Comparison of ENCODE assay signal across 18 mouse cellular contexts in genomic region chr3:55214413-55214812, GRCm38 (mm10). TPM values are rescaled to one million over a fixed set of nuclear protein-coding genes. Genes with fewer than 3 reads are reported as not detected.
DNase-seq lines count a peak whose midpoint lies in the region; ATAC-seq lines count a peak whose summit lies in the region.
"Had no signal": no experiment of that assay in that cellular context is flagged by ENCODE, and none has a peak within 500 bp of the region (broad histone marks: within the 10 kb centered on the region; RNA-seq: fewer than 3 reads in every experiment).

No protein-coding gene starts in this region.

- ATAC-seq in heart, embryonic 16.5 days (replicated peaks; ENCODE audit: extremely low read depth, insufficient read depth, low FRiP score) = no peak
- peak; percentile 30; the same call in 1 of the 2 replicates for ATAC-seq in hindbrain, embryonic 15.5 days (ENCODE audit: low FRiP score, low read depth)
- ATAC-seq in megakaryocyte, adult 5-6 weeks (ENCODE audit: poor library complexity, severe bottlenecking) = no peak
- ATAC-seq: CD4-positive, CD25-positive, alpha-beta regulatory T cell, adult 4 months; intestine, embryonic 16.5 days had no signal

- H3K4me2 ChIP-seq in heart, embryonic 16.5 days (ENCODE audit: low read depth, low read length) = no peak overlapping the region
- H3K4me2 ChIP-seq in hindbrain, embryonic 15.5 days = no peak overlapping the region

- no peak for DNase-seq in heart, postnatal 10 days
- peak; percentile 34 for DNase-seq in retina, postnatal 1 day
- no peak for DNase-seq in retina, embryonic 14.5 days (ENCODE audit: low spot score)
- DNase-seq in T-cell, adult 2 months (ENCODE audit: low spot score) = no peak
- DNase-seq in left cerebral cortex, adult 8-10 months (ENCODE audit: low spot score in 2 of 2) = no peak
- DNase-seq: adrenal gland, postnatal 14 days; cerebellum, adult 11-12 months; lung, adult 18-20 months; thymus, postnatal 4 days had no signal

- H3K4me1 ChIP-seq in heart, embryonic 16.5 days (ENCODE audit: control insufficient read depth, insufficient read depth, low read length) = no peaks in the 10 kb centered on the region
- peaks cover 6% of the 10 kb centered on the region; the same call in 1 of the 2 replicates for H3K4me1 ChIP-seq in hindbrain, embryonic 15.5 days (replicated peaks)
- H3K4me1 ChIP-seq: heart, embryonic 10.5 days had no signal

- H3K27me3 ChIP-seq in heart, embryonic 16.5 days (ENCODE audit: control insufficient read depth, insufficient read depth, low read length) = no peaks in the 10 kb centered on the region
- H3K27me3 ChIP-seq in hindbrain, embryonic 15.5 days = no peaks in the 10 kb centered on the region

- no peak overlapping the region for H3K9ac ChIP-seq in heart, embryonic 16.5 days (ENCODE audit: low read length)
- H3K9ac ChIP-seq in hindbrain, embryonic 15.5 days = no peak overlapping the region

- peak overlapping the region; percentile 49; the same call in 1 of the 2 replicates for H3K27ac ChIP-seq in heart, embryonic 16.5 days (ENCODE audit: low read length)
- H3K27ac ChIP-seq in hindbrain, embryonic 15.5 days (replicated peaks) = peak overlapping the region; percentile 27; the same call in 1 of the 2 replicates
- H3K27ac ChIP-seq: heart, embryonic 10.5 days had no signal

- WGBS in heart, embryonic 16.5 days = 67% methylated on average over 6 of the region's 6 CpGs
- 47% methylated on average over 6 of the region's 6 CpGs for WGBS in hindbrain, embryonic 15.5 days

- no peaks in the 10 kb centered on the region for H3K9me3 ChIP-seq in heart, embryonic 16.5 days (replicated peaks; ENCODE audit: control insufficient read depth, low read length)
- no peaks in the 10 kb centered on the region for H3K9me3 ChIP-seq in hindbrain, embryonic 15.5 days
- H3K9me3 ChIP-seq: heart, embryonic 10.5 days had no signal

- no peaks in the 10 kb centered on the region for H3K36me3 ChIP-seq in heart, embryonic 16.5 days (ENCODE audit: control insufficient read depth, insufficient read depth)
- H3K36me3 ChIP-seq in hindbrain, embryonic 15.5 days = no peaks in the 10 kb centered on the region
- H3K36me3 ChIP-seq: heart, embryonic 10.5 days had no signal

- no peak overlapping the region for H3K4me3 ChIP-seq in heart, embryonic 16.5 days (ENCODE audit: low read length)
- H3K4me3 ChIP-seq in hindbrain, embryonic 15.5 days = no peak overlapping the region
- H3K4me3 ChIP-seq: heart, embryonic 10.5 days had no signal

- intact Hi-C loops in heart, postnatal 10 days (cut with DNase I) = no loop called here

RNA-seq across cellular contexts. Expression of gene Dclk1, which starts 27.8 kb away (rescaled TPM):
- polyA plus RNA-seq in heart, embryonic 16.5 days (2015; fragmentation: Nextera tagmentation; extraction: Ambion mirVana) = 5.4 and 10.9 TPM in 2 replicates
- total RNA-seq in heart, postnatal 10 days (2021) = 10 to 100 TPM; 11.9 to 13.0 TPM
- polyA plus RNA-seq in hindbrain, embryonic 15.5 days (2015; fragmentation: Nextera tagmentation; extraction: Ambion mirVana) = 246 and 266 TPM in 2 replicates
- 100 to 1,000 TPM; 716 to 851 (median 782) TPM for total RNA-seq in left cerebral cortex, adult 8-10 months (2022)
- total RNA-seq in megakaryocyte, adult 5-6 weeks (2015) = not detected in 2 replicates
- not detected in 2 replicates for total RNA-seq in megakaryocyte, adult 5-6 weeks (2017)

RNA-seq across cellular contexts. Expression of gene Sohlh2, which starts 32.6 kb away (rescaled TPM):
- polyA plus RNA-seq in heart, embryonic 16.5 days (2015; fragmentation: Nextera tagmentation; extraction: Ambion mirVana) = 0.09 TPM in 1 of 2 replicates, not detected in the other
- total RNA-seq in heart, postnatal 10 days (2021) = not detected
- polyA plus RNA-seq in hindbrain, embryonic 15.5 days (2015; fragmentation: Nextera tagmentation; extraction: Ambion mirVana) = 0.10 and 0.12 TPM in 2 replicates
- total RNA-seq in left cerebral cortex, adult 8-10 months (2022) = not detected
- not detected in 2 replicates for total RNA-seq in megakaryocyte, adult 5-6 weeks (2015)
- total RNA-seq in megakaryocyte, adult 5-6 weeks (2017) = not detected in 2 replicates
- total RNA-seq: adrenal gland, postnatal 14 days; layer of hippocampus, adult 18-20 months; left cerebral cortex, postnatal 36 days had no signal
- polyA plus RNA-seq: CD4-positive, CD25-positive, alpha-beta regulatory T cell, adult 4 months; intestine, embryonic 16.5 days; stomach, embryonic 16.5 days had no signal

Comparison
In these comparisons a context has a peak if more than half of its experiments do, and no peak if none do; other contexts are left out.
1. RNA of gene Dclk1, which starts 27.8 kb away (total RNA-seq): 716 to 851 TPM in left cerebral cortex, adult 8-10 months; 11.9 to 13.0 TPM in heart, postnatal 10 days and not detected in megakaryocyte, adult 5-6 weeks; every median in the first group is over 10 times any median in the second.